Mouse (Mus musculus): Measurements from ENCODE around the gene Fam172a. TPM values are rescaled to one million over a fixed set of nuclear protein-coding genes. Genes with fewer than 3 reads are reported as not detected.

Gene Fam172a
- polyA plus RNA-seq, 1 experiment = 19.1 TPM

- TF ChIP-seq CTCF (IDR thresholded peaks at IDR 0.05; ENCODE audit: extremely low read depth, insufficient read depth, low read length) (no peak), POLR2A (IDR thresholded peaks at IDR 0.05; ENCODE audit: extremely low read depth, insufficient read depth, low read length) (no peak)
- H3K27ac ChIP-seq (ENCODE audit: insufficient read depth, low read length) = no peak overlapping the region
- H3K4me1 ChIP-seq (ENCODE audit: control insufficient read depth, insufficient read depth, low read length) = no peaks in the 10 kb centered on the region
- no peak overlapping the region for H3K4me3 ChIP-seq (ENCODE audit: insufficient read depth, low read length)
Observed at GRCm38 (mm10) chr13:77848868-77849267, 147.0 kb downstream of the Fam172a start.

DNA sequence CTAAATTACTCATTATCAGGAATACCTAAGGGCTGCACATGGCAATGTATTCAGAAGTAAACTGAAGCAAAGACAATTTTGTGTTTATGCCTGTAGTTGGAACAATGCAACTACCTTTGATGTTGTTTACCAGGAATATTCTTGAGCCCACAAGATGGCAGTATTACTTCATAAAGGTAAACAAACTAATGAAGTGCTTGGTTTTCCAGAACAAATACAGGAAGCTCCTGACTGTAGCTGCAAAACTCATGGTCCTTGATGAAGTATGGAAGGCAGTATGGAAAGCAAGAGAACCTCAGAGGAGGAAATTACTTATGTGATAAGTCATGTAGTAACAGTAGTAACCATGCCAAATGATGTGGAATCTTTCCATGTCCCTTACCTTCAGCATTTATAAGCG, 163.0 kb downstream of the Fam172a start:
- H3K4me1 ChIP-seq (ENCODE audit: control insufficient read depth, insufficient read depth, low read length) = no peaks in the 10 kb centered on the region
- TF ChIP-seq CTCF (IDR thresholded peaks at IDR 0.05; ENCODE audit: extremely low read depth, insufficient read depth, low read length) (no peak), POLR2A (IDR thresholded peaks at IDR 0.05; ENCODE audit: extremely low read depth, insufficient read depth, low read length) (no peak)

DNA sequence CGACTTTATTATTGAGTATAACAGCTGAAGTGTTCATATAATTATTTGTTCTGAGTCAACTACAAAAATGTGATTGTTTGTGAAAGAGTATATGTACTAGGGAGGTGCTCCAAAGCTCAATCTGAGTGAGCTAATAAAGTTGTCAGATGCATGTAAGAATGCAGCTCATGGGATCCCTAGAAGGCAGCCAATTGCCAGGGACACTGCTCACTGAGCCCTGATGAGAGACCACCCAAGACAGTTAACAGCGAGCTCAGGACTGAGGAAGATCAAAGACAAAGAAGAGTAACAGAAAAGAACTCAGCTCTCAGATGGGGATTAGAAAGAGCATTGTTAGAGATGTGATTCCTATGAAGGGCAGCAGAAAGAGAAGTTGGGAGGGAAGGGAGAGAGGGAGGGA, 166.5 kb downstream of the Fam172a start:
- TF ChIP-seq POLR2A (IDR thresholded peaks at IDR 0.05; ENCODE audit: extremely low read depth, insufficient read depth, low read length) = no peak
- no peak for TF ChIP-seq CTCF (IDR thresholded peaks at IDR 0.05; ENCODE audit: extremely low read depth, insufficient read depth, low read length)
- H3K27ac ChIP-seq (ENCODE audit: insufficient read depth, low read length) = no peak overlapping the region
- H3K4me1 ChIP-seq (ENCODE audit: control insufficient read depth, insufficient read depth, low read length) = no peaks in the 10 kb centered on the region
- H3K4me3 ChIP-seq (ENCODE audit: insufficient read depth, low read length) = no peak overlapping the region

More for the DNA sequence above, 163.0 kb downstream of the Fam172a start:
- H3K4me3 ChIP-seq (ENCODE audit: insufficient read depth, low read length) = no peak overlapping the region
- no peak overlapping the region for H3K27ac ChIP-seq (ENCODE audit: insufficient read depth, low read length)

- no peak overlapping the region for H3K27ac ChIP-seq (ENCODE audit: insufficient read depth, low read length)
Observed at GRCm38 (mm10) chr13:77878120-77878519, 176.3 kb downstream of the Fam172a start.

GRCm38 (mm10) chr13:77878545-77878944, 176.7 kb downstream of the Fam172a start:
- Histone ChIP-seq H3K4me1 (ENCODE audit: control insufficient read depth, insufficient read depth, low read length) (peaks cover 2% of the 10 kb centered on the region; the same call in 1 of the 2 replicates), H3K27ac (ENCODE audit: insufficient read depth, low read length) (no peak overlapping the region), H3K4me3 (ENCODE audit: insufficient read depth, low read length) (no peak overlapping the region)
- TF ChIP-seq POLR2A (IDR thresholded peaks at IDR 0.05; ENCODE audit: extremely low read depth, insufficient read depth, low read length) (no peak), CTCF (IDR thresholded peaks at IDR 0.05; ENCODE audit: extremely low read depth, insufficient read depth, low read length) (no peak)

More at GRCm38 (mm10) chr13:77878120-77878519, 176.3 kb downstream of the Fam172a start:
- Histone ChIP-seq H3K4me1 (ENCODE audit: control insufficient read depth, insufficient read depth, low read length) (peaks cover 2% of the 10 kb centered on the region; the same call in 1 of the 2 replicates), H3K4me3 (ENCODE audit: insufficient read depth, low read length) (no peak overlapping the region)
- TF ChIP-seq POLR2A (IDR thresholded peaks at IDR 0.05; ENCODE audit: extremely low read depth, insufficient read depth, low read length) = no peak
- TF ChIP-seq CTCF (IDR thresholded peaks at IDR 0.05; ENCODE audit: extremely low read depth, insufficient read depth, low read length) = no peak

DNA sequence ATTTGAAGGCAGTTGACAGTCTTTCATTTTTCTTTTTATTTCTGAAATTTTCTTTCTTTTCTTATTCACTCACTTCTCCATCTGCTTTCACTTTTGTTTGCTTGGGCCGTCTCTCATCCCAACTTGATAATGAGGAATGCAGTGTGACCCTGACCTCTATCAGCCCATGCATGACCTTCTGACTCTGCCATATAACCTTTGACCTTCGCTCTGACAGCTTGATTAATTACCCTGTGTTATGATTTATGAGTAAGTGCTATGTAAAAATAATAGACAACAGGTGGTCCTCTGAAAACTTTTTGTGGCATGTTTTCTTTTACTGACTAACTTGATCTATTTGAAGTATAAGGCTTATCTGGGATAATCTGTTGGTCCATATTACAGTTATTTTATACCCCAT, 195.8 kb downstream of the Fam172a start:
- H3K4me1 ChIP-seq (ENCODE audit: control insufficient read depth, insufficient read depth, low read length) = no peaks in the 10 kb centered on the region
- TF ChIP-seq CTCF (IDR thresholded peaks at IDR 0.05; ENCODE audit: extremely low read depth, insufficient read depth, low read length) (no peak), POLR2A (IDR thresholded peaks at IDR 0.05; ENCODE audit: extremely low read depth, insufficient read depth, low read length) (no peak)
- no peak overlapping the region for H3K4me3 ChIP-seq (ENCODE audit: insufficient read depth, low read length)
- no peak overlapping the region for H3K27ac ChIP-seq (ENCODE audit: insufficient read depth, low read length)

GRCm38 (mm10) chr13:77898066-77898796, 196.4 kb downstream of the Fam172a start:
- Histone ChIP-seq H3K4me1 (ENCODE audit: control insufficient read depth, insufficient read depth, low read length) (no peaks in the 10 kb centered on the region), H3K27ac (ENCODE audit: insufficient read depth, low read length) (no peak overlapping the region), H3K4me3 (ENCODE audit: insufficient read depth, low read length) (no peak overlapping the region)
- TF ChIP-seq POLR2A (IDR thresholded peaks at IDR 0.05; ENCODE audit: extremely low read depth, insufficient read depth, low read length) (no peak), CTCF (IDR thresholded peaks at IDR 0.05; ENCODE audit: extremely low read depth, insufficient read depth, low read length) (no peak)

DNA sequence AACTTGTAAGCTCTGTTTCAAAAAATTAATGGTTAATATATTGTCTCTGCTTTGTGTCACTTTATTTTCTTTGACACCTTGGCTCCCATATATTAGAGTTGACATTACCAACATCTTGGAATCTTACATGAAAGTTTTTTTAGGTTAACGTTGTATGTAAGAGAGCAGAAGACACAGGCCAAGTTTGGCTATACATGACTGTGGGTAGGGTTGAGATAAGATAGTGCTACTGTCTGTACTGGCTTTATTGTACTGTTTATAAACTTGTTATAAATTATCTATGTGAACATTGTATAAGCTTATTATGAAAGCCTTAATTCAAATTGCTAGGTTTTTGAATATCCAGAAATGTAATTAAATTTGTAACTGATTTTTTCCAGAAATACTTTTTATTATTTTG, 197.9 kb downstream of the Fam172a start:
- Histone ChIP-seq H3K27ac (ENCODE audit: insufficient read depth, low read length) (no peak overlapping the region), H3K4me1 (ENCODE audit: control insufficient read depth, insufficient read depth, low read length) (no peaks in the 10 kb centered on the region)
- TF ChIP-seq CTCF (IDR thresholded peaks at IDR 0.05; ENCODE audit: extremely low read depth, insufficient read depth, low read length) (no peak), POLR2A (IDR thresholded peaks at IDR 0.05; ENCODE audit: extremely low read depth, insufficient read depth, low read length) (no peak)

DNA sequence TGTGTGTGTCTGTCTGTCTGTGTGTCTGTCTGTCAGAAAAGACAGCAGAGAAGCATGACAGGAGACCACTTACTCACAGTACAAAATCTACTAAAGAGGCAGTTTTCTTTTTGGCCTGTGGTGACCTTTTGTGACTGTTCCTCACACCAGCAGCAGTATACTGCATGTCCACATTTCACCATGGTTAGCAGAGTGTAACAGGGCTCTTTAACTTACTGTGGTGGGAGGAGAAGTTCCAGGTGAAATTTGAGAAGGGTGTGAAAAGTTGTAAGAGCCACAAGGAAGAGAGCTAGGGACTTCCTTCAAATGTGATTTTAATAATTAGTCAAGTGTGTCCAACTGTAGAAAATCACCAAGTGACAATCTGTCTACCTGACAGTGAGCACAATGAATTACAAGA, 199.0 kb downstream of the Fam172a start:
- no peaks in the 10 kb centered on the region for H3K4me1 ChIP-seq (ENCODE audit: control insufficient read depth, insufficient read depth, low read length)
- H3K27ac ChIP-seq (ENCODE audit: insufficient read depth, low read length) = no peak overlapping the region
- no peak overlapping the region for H3K4me3 ChIP-seq (ENCODE audit: insufficient read depth, low read length)
- TF ChIP-seq POLR2A (IDR thresholded peaks at IDR 0.05; ENCODE audit: extremely low read depth, insufficient read depth, low read length) (no peak), CTCF (IDR thresholded peaks at IDR 0.05; ENCODE audit: extremely low read depth, insufficient read depth, low read length) (no peak)

More for the DNA sequence above, 197.9 kb downstream of the Fam172a start:
- no peak overlapping the region for H3K4me3 ChIP-seq (ENCODE audit: insufficient read depth, low read length)

GRCm38 (mm10) chr13:77909184-77909583, 207.4 kb downstream of the Fam172a start:
- no peak for TF ChIP-seq CTCF (IDR thresholded peaks at IDR 0.05; ENCODE audit: extremely low read depth, insufficient read depth, low read length)
- no peak for TF ChIP-seq POLR2A (IDR thresholded peaks at IDR 0.05; ENCODE audit: extremely low read depth, insufficient read depth, low read length)
- no peak overlapping the region for H3K4me3 ChIP-seq (ENCODE audit: insufficient read depth, low read length)
- no peak overlapping the region for H3K27ac ChIP-seq (ENCODE audit: insufficient read depth, low read length)
- no peaks in the 10 kb centered on the region for H3K4me1 ChIP-seq (ENCODE audit: control insufficient read depth, insufficient read depth, low read length)

All from cortical plate, adult 2 months (tissue).